Mouse (Mus musculus) megakaryocyte, embryonic 14.5 days (primary cell): ENCODE measurements around the gene Zswim9.
A peak's percentile ranks its signal among the peaks of the same experiment; 100 is the strongest.

Experiments
- FLI1 ChIP-seq: IDR thresholded peaks from 2 replicates; pipeline ENCODE4 v1.6.1; 2012; ENCODE audit warnings: low read length, inconsistent platforms, mixed read lengths
- GATA1 ChIP-seq: IDR thresholded peaks from 3 replicates; pipeline ENCODE4 v1.6.1; 2012; ENCODE audit warnings: mixed read lengths, low read length, inconsistent platforms, borderline replicate concordance

- TF ChIP-seq FLI1 (peak; percentile 82), GATA1 (no peak)
These were observed 24.3 kb upstream of the Zswim9 start for GRCm38 (mm10) chr7:13302780-13303179.
